Comparison of ENCODE assay signal across 22 mouse cellular contexts in genomic region chr3:146433681-146434350, GRCm38 (mm10). TPM values are rescaled to one million over a fixed set of nuclear protein-coding genes. Genes with fewer than 3 reads are reported as not detected.
A peak's percentile ranks its signal among the peaks of the same experiment; 100 is the strongest.
DNase-seq lines count a peak whose midpoint lies in the region; ATAC-seq and TF ChIP-seq lines count a peak whose summit lies in the region.
"Had no signal": no experiment of that assay in that cellular context is flagged by ENCODE, and none has a peak within 500 bp of the region (broad histone marks: within the 10 kb centered on the region; RNA-seq: fewer than 3 reads in every experiment).

No protein-coding gene starts in this region.

- no peaks in the 10 kb centered on the region for H3K27me3 ChIP-seq in heart, embryonic 10.5 days (ENCODE audit: insufficient read depth, poor library complexity, severe bottlenecking)
- H3K27me3 ChIP-seq in hindbrain, postnatal 0 days (ENCODE audit: insufficient read depth, low read length): no peaks in the 10 kb centered on the region
- H3K27me3 ChIP-seq in hindbrain, embryonic 10.5 days (ENCODE audit: insufficient read depth, poor library complexity, severe bottlenecking): no peaks in the 10 kb centered on the region
- H3K27me3 ChIP-seq: embryonic facial prominence, embryonic 13.5 days; hindbrain, embryonic 13.5 days; limb, embryonic 15.5 days; midbrain, embryonic 12.5 days; neural tube, embryonic 12.5 days had no signal

- peak; percentile 25; the same call in 1 of the 2 replicates for ATAC-seq in hindbrain, postnatal 0 days

- 88% methylated on average over 14 of the region's 14 CpGs for WGBS in heart, embryonic 10.5 days
- WGBS in hindbrain, postnatal 0 days: 74% methylated on average over 14 of the region's 14 CpGs
- 89% methylated on average over 14 of the region's 14 CpGs for WGBS in hindbrain, embryonic 10.5 days

- peaks cover 78% of the 10 kb centered on the region for H3K36me3 ChIP-seq in heart, embryonic 10.5 days
- H3K36me3 ChIP-seq in hindbrain, postnatal 0 days (ENCODE audit: insufficient read depth, low read length): peaks cover 47% of the 10 kb centered on the region
- H3K36me3 ChIP-seq in hindbrain, embryonic 10.5 days: peaks cover 92% of the 10 kb centered on the region

- peak; percentile 66 for DNase-seq in heart, embryonic 10.5 days (ENCODE audit: low spot score)
- no peak for DNase-seq in heart, adult 8-10 months (ENCODE audit: low spot score)
- DNase-seq in hindbrain, postnatal 0 days (ENCODE audit: low spot score): no peak
- no peak for DNase-seq in hindbrain, embryonic 10.5 days (ENCODE audit: low spot score)
- peak; percentile 2 for DNase-seq in right cerebral cortex, postnatal 14 days
- DNase-seq in right cerebral cortex, postnatal 4 days: no peak
- DNase-seq: cerebellum, adult 11-12 months; gastrocnemius, postnatal 25 days; kidney, adult 2 months; layer of hippocampus, adult 9-11 months; lung, adult 18-20 months; lung, postnatal 14 days; right cerebral cortex, postnatal 25 days had no signal

- H3K4me3 ChIP-seq in heart, embryonic 10.5 days: no peak overlapping the region
- H3K4me3 ChIP-seq in hindbrain, postnatal 0 days (ENCODE audit: low read length): no peak overlapping the region
- no peak overlapping the region for H3K4me3 ChIP-seq in hindbrain, embryonic 10.5 days
- H3K4me3 ChIP-seq: embryonic facial prominence, embryonic 13.5 days; erythroblast, embryonic 14.5 days; heart, adult 2 months; hindbrain, embryonic 13.5 days; left cerebral cortex, adult 2 months; limb, embryonic 15.5 days; midbrain, embryonic 12.5 days; neural tube, embryonic 12.5 days had no signal

- no peak for TF ChIP-seq CTCF in hindbrain, postnatal 0 days (IDR thresholded peaks at IDR 0.05; ENCODE audit: low read depth)

- H3K27ac ChIP-seq in heart, embryonic 10.5 days: no peak overlapping the region
- no peak overlapping the region for H3K27ac ChIP-seq in hindbrain, postnatal 0 days
- H3K27ac ChIP-seq in hindbrain, embryonic 10.5 days: no peak overlapping the region
- H3K27ac ChIP-seq: embryonic facial prominence, embryonic 13.5 days; heart, adult 2 months; hindbrain, embryonic 13.5 days; kidney, postnatal 0 days; left cerebral cortex, adult 2 months; limb, embryonic 15.5 days; midbrain, embryonic 12.5 days; neural tube, embryonic 12.5 days had no signal

- H3K4me1 ChIP-seq in heart, embryonic 10.5 days: no peaks in the 10 kb centered on the region
- H3K4me1 ChIP-seq in hindbrain, postnatal 0 days (ENCODE audit: insufficient read depth, low read length): no peaks in the 10 kb centered on the region
- H3K4me1 ChIP-seq in hindbrain, embryonic 10.5 days (replicated peaks): no peaks in the 10 kb centered on the region
- H3K4me1 ChIP-seq: embryonic facial prominence, embryonic 13.5 days; hindbrain, embryonic 13.5 days; limb, embryonic 15.5 days; midbrain, embryonic 12.5 days; neural tube, embryonic 12.5 days had no signal

- H3K9ac ChIP-seq in hindbrain, postnatal 0 days (replicated peaks; ENCODE audit: low read length): no peak overlapping the region
- H3K9ac ChIP-seq: embryonic facial prominence, embryonic 13.5 days; hindbrain, embryonic 13.5 days; limb, embryonic 15.5 days; midbrain, embryonic 12.5 days; neural tube, embryonic 12.5 days had no signal

- no peaks in the 10 kb centered on the region for H3K9me3 ChIP-seq in heart, embryonic 10.5 days
- no peaks in the 10 kb centered on the region for H3K9me3 ChIP-seq in hindbrain, postnatal 0 days (ENCODE audit: low read length)
- no peaks in the 10 kb centered on the region for H3K9me3 ChIP-seq in hindbrain, embryonic 10.5 days
- H3K9me3 ChIP-seq: embryonic facial prominence, embryonic 13.5 days; hindbrain, embryonic 13.5 days; limb, embryonic 15.5 days; midbrain, embryonic 12.5 days; neural tube, embryonic 12.5 days had no signal

- no peak overlapping the region for H3K4me2 ChIP-seq in hindbrain, postnatal 0 days (ENCODE audit: low read depth, low read length)
- H3K4me2 ChIP-seq: embryonic facial prominence, embryonic 13.5 days; hindbrain, embryonic 13.5 days; limb, embryonic 15.5 days; midbrain, embryonic 12.5 days; neural tube, embryonic 12.5 days had no signal

RNA-seq across cellular contexts. Expression of gene Ctbs, which starts 15.8 kb away (rescaled TPM):
- polyA plus RNA-seq in heart, embryonic 10.5 days (2016; fragmentation: Nextera tagmentation; extraction: Ambion mirVana): 9.9 and 11.4 TPM in 2 replicates
- 1 to 10 TPM; 2.7 to 4.1 (median 3.4) TPM for total RNA-seq in heart, adult 8-10 months (2022)
- total RNA-seq in hindbrain, postnatal 0 days (2014; rRNA removed): 6.6 and 11.4 TPM in 2 replicates
- polyA plus RNA-seq in hindbrain, postnatal 0 days (2015; fragmentation: Nextera tagmentation; extraction: Ambion mirVana): 5.7 and 6.2 TPM in 2 replicates
- polyA plus RNA-seq in hindbrain, embryonic 10.5 days (2016; fragmentation: Nextera tagmentation; extraction: Ambion mirVana): 4.3 and 5.6 TPM in 2 replicates

RNA-seq across cellular contexts. Expression of gene Ssx2ip, which starts 29.4 kb away (rescaled TPM):
- 29.8 and 35.8 TPM in 2 replicates for polyA plus RNA-seq in heart, embryonic 10.5 days (2016; fragmentation: Nextera tagmentation; extraction: Ambion mirVana)
- 10 to 100 TPM; 13.1 to 17.5 (median 15.3) TPM for total RNA-seq in heart, adult 8-10 months (2022)
- 21.7 and 23.6 TPM in 2 replicates for total RNA-seq in hindbrain, postnatal 0 days (2014; rRNA removed)
- polyA plus RNA-seq in hindbrain, postnatal 0 days (2015; fragmentation: Nextera tagmentation; extraction: Ambion mirVana): 21.7 and 23.5 TPM in 2 replicates
- 20.2 and 26.0 TPM in 2 replicates for polyA plus RNA-seq in hindbrain, embryonic 10.5 days (2016; fragmentation: Nextera tagmentation; extraction: Ambion mirVana)

Comparison
In these comparisons a context has a peak if more than half of its experiments do, and no peak if none do; other contexts are left out.
1. DNase-seq: peak in heart, embryonic 10.5 days (single experiment) and right cerebral cortex, postnatal 14 days (single experiment); none in heart, adult 8-10 months (single experiment), hindbrain, postnatal 0 days (single experiment), hindbrain, embryonic 10.5 days (single experiment) and right cerebral cortex, postnatal 4 days (single experiment).